Mouse (Mus musculus): ENCODE data around the gene Smyd5. TPM values are rescaled to one million over a fixed set of nuclear protein-coding genes. Genes with fewer than 3 reads are reported as not detected.
A peak's percentile ranks its signal among the peaks of the same experiment; 100 is the strongest.

The Smyd5 gene
- polyA plus RNA-seq, 1 experiment from 2014 or later, result 42.5 TPM

GRCm38 (mm10) chr6:85451664-85452410 is 20.0 kb downstream of the Smyd5 start, which contains the start of gene Pradc1:
Pradc1 (minus strand) TSS chr6:85451970.
- peak within 1 kb of the TSS; percentile 87 for H3K9ac ChIP-seq (ENCODE audit: low read depth, low read length)
- peak within 1 kb of the TSS; percentile 85 for H3K4me3 ChIP-seq (ENCODE audit: low read depth, low read length)
- no peaks in the 10 kb centered on the region for H3K9me3 ChIP-seq (replicated peaks; ENCODE audit: control insufficient read depth, low read length)
- ATAC-seq (replicated peaks; ENCODE audit: insufficient number of reproducible peaks, low FRiP score, low TSS enrichment), result peak; percentile 91
- under 1% methylated on average over 53 of the region's 54 CpGs for WGBS (ENCODE audit: insufficient replicate concordance)
- H3K4me1 ChIP-seq (ENCODE audit: control insufficient read depth, insufficient read depth, low read length), result peaks cover 24% of the 10 kb centered on the region
- H3K27me3 ChIP-seq (ENCODE audit: control insufficient read depth, insufficient read depth, low read length), result no peaks in the 10 kb centered on the region
- H3K4me2 ChIP-seq, result peak within 1 kb of the TSS; percentile 97
- no peaks in the 10 kb centered on the region for H3K36me3 ChIP-seq (ENCODE audit: control insufficient read depth, insufficient read depth, low read length)
- peak within 1 kb of the TSS; percentile 94 for H3K27ac ChIP-seq (ENCODE audit: low read depth, low read length)

- Histone ChIP-seq H3K36me3 (ENCODE audit: control insufficient read depth, insufficient read depth, low read length) (no peaks in the 10 kb centered on the region), H3K9me3 (replicated peaks; ENCODE audit: control insufficient read depth, low read length) (no peaks in the 10 kb centered on the region), H3K4me2 (peak overlapping the region; percentile 97), H3K27me3 (ENCODE audit: control insufficient read depth, insufficient read depth, low read length) (no peaks in the 10 kb centered on the region), H3K27ac (ENCODE audit: low read depth, low read length) (peak overlapping the region; percentile 94), H3K9ac (ENCODE audit: low read depth, low read length) (peak overlapping the region; percentile 87), H3K4me1 (ENCODE audit: control insufficient read depth, insufficient read depth, low read length) (peaks cover 24% of the 10 kb centered on the region), H3K4me3 (ENCODE audit: low read depth, low read length) (peak overlapping the region; percentile 85)
- ATAC-seq (replicated peaks; ENCODE audit: insufficient number of reproducible peaks, low FRiP score, low TSS enrichment), result no peak
- under 1% methylated on average over 15 of the region's 15 CpGs for WGBS (ENCODE audit: insufficient replicate concordance)
These were observed 20.5 kb downstream of the Smyd5 start for GRCm38 (mm10) chr6:85452411-85452665.

- peaks cover 24% of the 10 kb centered on the region for H3K4me1 ChIP-seq (ENCODE audit: control insufficient read depth, insufficient read depth, low read length)
- 11% methylated on average over 7 of the region's 7 CpGs for whole genome bisulfite sequencing (ENCODE audit: insufficient replicate concordance)
- no peaks in the 10 kb centered on the region for H3K9me3 ChIP-seq (replicated peaks; ENCODE audit: control insufficient read depth, low read length)
- no peaks in the 10 kb centered on the region for H3K36me3 ChIP-seq (ENCODE audit: control insufficient read depth, insufficient read depth, low read length)
- peak overlapping the region; percentile 97 for H3K4me2 ChIP-seq
- ATAC-seq (replicated peaks; ENCODE audit: insufficient number of reproducible peaks, low FRiP score, low TSS enrichment), result no peak
- no peak overlapping the region for H3K27ac ChIP-seq (ENCODE audit: low read depth, low read length)
- H3K27me3 ChIP-seq (ENCODE audit: control insufficient read depth, insufficient read depth, low read length), result no peaks in the 10 kb centered on the region
- peak overlapping the region; percentile 87 for H3K9ac ChIP-seq (ENCODE audit: low read depth, low read length)
- peak overlapping the region; percentile 85 for H3K4me3 ChIP-seq (ENCODE audit: low read depth, low read length)
These were observed 21.0 kb downstream of the Smyd5 start for GRCm38 (mm10) chr6:85452816-85453215.

GRCm38 (mm10) chr6:85459621-85460020 is 27.8 kb downstream of the Smyd5 start:
- Histone ChIP-seq H3K27me3 (ENCODE audit: control insufficient read depth, insufficient read depth, low read length) (no peaks in the 10 kb centered on the region), H3K9ac (ENCODE audit: low read depth, low read length) (no peak overlapping the region), H3K27ac (ENCODE audit: low read depth, low read length) (no peak overlapping the region), H3K4me2 (no peak overlapping the region), H3K4me3 (ENCODE audit: low read depth, low read length) (no peak overlapping the region), H3K4me1 (ENCODE audit: control insufficient read depth, insufficient read depth, low read length) (peaks cover 7% of the 10 kb centered on the region; the same call in 1 of the 2 replicates), H3K36me3 (ENCODE audit: control insufficient read depth, insufficient read depth, low read length) (peaks cover 38% of the 10 kb centered on the region), H3K9me3 (replicated peaks; ENCODE audit: control insufficient read depth, low read length) (no peaks in the 10 kb centered on the region)
- 94% methylated on average over 2 of the region's 2 CpGs for WGBS (ENCODE audit: insufficient replicate concordance)
- ATAC-seq (replicated peaks; ENCODE audit: insufficient number of reproducible peaks, low FRiP score, low TSS enrichment), result no peak

- H3K36me3 ChIP-seq (ENCODE audit: control insufficient read depth, insufficient read depth, low read length), result peaks cover 62% of the 10 kb centered on the region
- H3K9me3 ChIP-seq (replicated peaks; ENCODE audit: control insufficient read depth, low read length), result no peaks in the 10 kb centered on the region
- no peak overlapping the region for H3K9ac ChIP-seq (ENCODE audit: low read depth, low read length)
- ATAC-seq (replicated peaks; ENCODE audit: insufficient number of reproducible peaks, low FRiP score, low TSS enrichment), result no peak
- H3K4me1 ChIP-seq (ENCODE audit: control insufficient read depth, insufficient read depth, low read length), result no peaks in the 10 kb centered on the region
- H3K4me2 ChIP-seq, result no peak overlapping the region
- H3K27ac ChIP-seq (ENCODE audit: low read depth, low read length), result no peak overlapping the region
- H3K4me3 ChIP-seq (ENCODE audit: low read depth, low read length), result no peak overlapping the region
- H3K27me3 ChIP-seq (ENCODE audit: control insufficient read depth, insufficient read depth, low read length), result no peaks in the 10 kb centered on the region
These were observed 33.6 kb downstream of the Smyd5 start for GRCm38 (mm10) chr6:85465381-85465780.

GRCm38 (mm10) chr6:85469660-85470430 is 38.1 kb downstream of the Smyd5 start:
- WGBS (ENCODE audit: insufficient replicate concordance), result 73% methylated on average over 5 of the region's 5 CpGs
- Histone ChIP-seq H3K27me3 (ENCODE audit: control insufficient read depth, insufficient read depth, low read length) (peaks cover 13% of the 10 kb centered on the region), H3K9me3 (replicated peaks; ENCODE audit: control insufficient read depth, low read length) (no peaks in the 10 kb centered on the region), H3K27ac (ENCODE audit: low read depth, low read length) (no peak overlapping the region), H3K4me2 (no peak overlapping the region), H3K36me3 (ENCODE audit: control insufficient read depth, insufficient read depth, low read length) (peaks cover 29% of the 10 kb centered on the region), H3K4me1 (ENCODE audit: control insufficient read depth, insufficient read depth, low read length) (no peaks in the 10 kb centered on the region), H3K4me3 (ENCODE audit: low read depth, low read length) (no peak overlapping the region), H3K9ac (ENCODE audit: low read depth, low read length) (no peak overlapping the region)
- ATAC-seq (replicated peaks; ENCODE audit: insufficient number of reproducible peaks, low FRiP score, low TSS enrichment), result no peak

- Histone ChIP-seq H3K4me1 (ENCODE audit: control insufficient read depth, insufficient read depth, low read length) (no peaks in the 10 kb centered on the region), H3K36me3 (ENCODE audit: control insufficient read depth, insufficient read depth, low read length) (peaks cover 11% of the 10 kb centered on the region; the same call in 1 of the 2 replicates), H3K4me3 (ENCODE audit: low read depth, low read length) (no peak overlapping the region), H3K4me2 (no peak overlapping the region), H3K9me3 (replicated peaks; ENCODE audit: control insufficient read depth, low read length) (no peaks in the 10 kb centered on the region), H3K27me3 (ENCODE audit: control insufficient read depth, insufficient read depth, low read length) (peaks cover 13% of the 10 kb centered on the region), H3K9ac (ENCODE audit: low read depth, low read length) (no peak overlapping the region), H3K27ac (ENCODE audit: low read depth, low read length) (no peak overlapping the region)
- 58% methylated on average over 8 of the region's 8 CpGs for WGBS (ENCODE audit: insufficient replicate concordance)
- no peak for ATAC-seq (replicated peaks; ENCODE audit: insufficient number of reproducible peaks, low FRiP score, low TSS enrichment)
These were observed 40.2 kb downstream of the Smyd5 start for GRCm38 (mm10) chr6:85471962-85472361.

GRCm38 (mm10) chr6:85472542-85472941 is 40.8 kb downstream of the Smyd5 start:
- ATAC-seq (replicated peaks; ENCODE audit: insufficient number of reproducible peaks, low FRiP score, low TSS enrichment), result no peak
- no peak overlapping the region for H3K9ac ChIP-seq (ENCODE audit: low read depth, low read length)
- 47% methylated on average over 5 of the region's 5 CpGs for WGBS (ENCODE audit: insufficient replicate concordance)
- H3K27ac ChIP-seq (ENCODE audit: low read depth, low read length), result no peak overlapping the region
- no peaks in the 10 kb centered on the region for H3K9me3 ChIP-seq (replicated peaks; ENCODE audit: control insufficient read depth, low read length)
- H3K27me3 ChIP-seq (ENCODE audit: control insufficient read depth, insufficient read depth, low read length), result peaks cover 15% of the 10 kb centered on the region
- H3K4me1 ChIP-seq (ENCODE audit: control insufficient read depth, insufficient read depth, low read length), result no peaks in the 10 kb centered on the region
- no peak overlapping the region for H3K4me3 ChIP-seq (ENCODE audit: low read depth, low read length)
- no peak overlapping the region for H3K4me2 ChIP-seq
- H3K36me3 ChIP-seq (ENCODE audit: control insufficient read depth, insufficient read depth, low read length), result peaks cover 6% of the 10 kb centered on the region; the same call in 1 of the 2 replicates
